Mouse (Mus musculus) ES-Bruce4 (cell line): ENCODE results near the gene Khk. TPM values are rescaled to one million over a fixed set of nuclear protein-coding genes. Genes with fewer than 3 reads are reported as not detected.
"Not testable (repeated sequence)": the region's sequence is repeated elsewhere in the genome, so short reads cannot be mapped to it uniquely, and the experiment has no call there.

Experiments used
- H3K27ac ChIP-seq: 2 replicates; pipeline ENCODE4 v1.5.1; 2012; ENCODE audit warnings: low read length, inconsistent platforms; ENCODE audit not compliant: insufficient read depth
- H3K27me3 ChIP-seq: 2 replicates; pipeline ENCODE4 v1.6.1; 2012; ENCODE audit warnings: mild to moderate bottlenecking, low read length, inconsistent platforms; ENCODE audit not compliant: control insufficient read depth, poor library complexity, insufficient read depth, severe bottlenecking
- H3K36me3 ChIP-seq: 2 replicates; pipeline ENCODE4 v1.6.1; 2012; ENCODE audit warnings: inconsistent platforms, mild to moderate bottlenecking, low read length, moderate library complexity; ENCODE audit not compliant: control insufficient read depth, poor library complexity, insufficient read depth, severe bottlenecking
- H3K4me1 ChIP-seq: one replicate; pipeline ENCODE4 v1.8.1; 2011; ENCODE audit warnings: low read length; ENCODE audit not compliant: control insufficient read depth, insufficient read depth
- H3K4me3 ChIP-seq: 2 replicates; pipeline ENCODE4 v1.5.1; 2011; ENCODE audit warnings: low read depth, mild to moderate bottlenecking, low read length
- H3K9ac ChIP-seq: 2 replicates; pipeline ENCODE4 v1.6.1; 2012; ENCODE audit warnings: low read depth, mild to moderate bottlenecking, inconsistent platforms; ENCODE audit not compliant: poor library complexity, severe bottlenecking
- H3K9me3 ChIP-seq: replicated peaks from 2 replicates; pipeline ENCODE4 v1.6.1; 2012; ENCODE audit warnings: mild to moderate bottlenecking, low read length, inconsistent platforms; ENCODE audit not compliant: control insufficient read depth, poor library complexity, insufficient read depth, severe bottlenecking
- CTCF ChIP-seq: IDR thresholded peaks from one replicate; pipeline ENCODE4 v1.8.1; 2011; ENCODE audit warnings: low read depth, low read length
- EP300 ChIP-seq: IDR thresholded peaks from 2 replicates; pipeline ENCODE4 v1.6.1; 2011; ENCODE audit warnings: low read depth, low read length; ENCODE audit not compliant: insufficient read depth
- POLR2A ChIP-seq: IDR thresholded peaks from one replicate; pipeline ENCODE4 v1.8.1; 2011; ENCODE audit warnings: low read length; ENCODE audit not compliant: insufficient read depth
- polyA plus RNA-seq: library from polyadenylated mRNA; stranded (reverse); fragments of >200 nt; gene quantifications from 2 replicates; pipeline ENCODE4 v1.2.4, GENCODE M21; 2011; ENCODE audit warnings: low read depth; ENCODE audit not compliant: missing spikeins, insufficient read depth, insufficient read length

Khk gene
- 12.9 and 14.0 TPM in 2 replicates for polyA plus RNA-seq

DNA sequence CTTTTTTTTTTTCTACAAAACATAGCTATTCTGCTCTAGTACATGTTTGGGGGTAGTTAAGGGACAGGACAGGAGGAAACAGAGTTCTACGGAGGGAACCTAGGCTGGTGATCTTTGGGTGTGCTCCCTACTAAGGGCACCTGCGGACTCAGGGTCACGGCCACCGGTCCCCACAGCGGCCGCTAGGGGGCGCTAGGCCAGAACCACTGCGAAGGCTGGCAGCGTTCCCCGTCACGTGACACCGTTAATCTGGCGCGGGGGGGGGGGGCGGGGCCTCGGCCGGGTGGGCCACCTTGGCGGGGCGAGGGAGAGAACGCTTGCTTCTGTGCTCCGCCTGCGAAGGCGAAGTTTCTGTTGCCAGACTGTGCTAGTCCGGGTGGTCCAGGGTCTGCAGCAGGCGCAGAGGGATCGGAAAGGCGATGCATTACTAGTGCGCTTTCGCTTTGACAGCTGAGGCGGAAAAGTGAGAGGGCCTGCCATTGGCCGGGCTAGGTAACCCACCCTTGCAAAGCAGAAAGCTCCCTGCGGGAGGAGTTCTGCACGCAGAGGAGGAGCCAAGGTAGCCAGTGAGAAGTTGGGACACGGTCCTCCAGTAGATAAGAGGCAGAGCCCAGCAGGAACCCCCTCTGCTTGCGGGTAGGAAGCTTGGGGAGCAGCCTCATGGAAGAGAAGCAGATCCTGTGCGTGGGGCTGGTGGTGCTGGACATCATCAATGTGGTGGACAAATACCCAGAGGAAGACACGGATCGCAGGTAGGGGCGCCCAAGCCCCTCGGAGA is at the start of gene Khk:
Gene Khk, plus strand, starts transcription at position 176 of the 778 bp plus-strand sequence.
- H3K36me3 ChIP-seq: no peaks in the 10 kb centered on the region
- no peak within 1 kb of the TSS for H3K27ac ChIP-seq
- H3K4me3 ChIP-seq: peak within 1 kb of the TSS; percentile 80
- H3K9me3 ChIP-seq: no peaks in the 10 kb centered on the region
- peak within 1 kb of the TSS; percentile 62 for H3K9ac ChIP-seq
- H3K27me3 ChIP-seq: no peaks in the 10 kb centered on the region
- H3K4me1 ChIP-seq: peaks cover 4% of the 10 kb centered on the region
- TF ChIP-seq POLR2A: peak; percentile 64
- 0 out of 2 replicates have a peak, but pooled peaks have one; percentile 5 for TF ChIP-seq EP300
- peak; percentile 86 for TF ChIP-seq CTCF

DNA sequence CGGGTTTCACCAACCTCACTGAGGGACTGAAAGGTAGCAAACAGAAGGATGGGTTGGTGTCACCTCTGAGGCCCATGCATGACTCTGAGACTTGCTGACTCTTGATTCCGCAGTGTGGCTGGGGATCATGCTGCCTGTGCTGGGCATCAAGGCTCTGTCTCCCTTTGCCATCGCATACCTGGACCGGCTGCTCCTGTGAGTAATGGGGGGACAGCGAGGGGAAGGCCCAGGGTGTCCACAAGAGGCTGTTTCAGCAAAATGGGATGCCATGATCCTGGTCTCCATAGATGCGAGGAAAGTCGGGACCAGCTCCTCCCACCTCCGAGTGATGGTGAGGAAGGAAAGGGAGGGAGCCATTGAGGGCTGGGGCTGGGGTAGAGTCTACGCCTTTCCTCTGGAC is 48.7 kb upstream of the Khk start:
- no peaks in the 10 kb centered on the region for H3K4me1 ChIP-seq
- no peak overlapping the region for H3K4me3 ChIP-seq
- no peaks in the 10 kb centered on the region for H3K9me3 ChIP-seq
- no peak overlapping the region for H3K27ac ChIP-seq
- TF ChIP-seq CTCF: no peak
- TF ChIP-seq EP300: no peak
- no peak for TF ChIP-seq POLR2A
- no peaks in the 10 kb centered on the region for H3K27me3 ChIP-seq
- peaks cover 28% of the 10 kb centered on the region for H3K36me3 ChIP-seq
- no peak overlapping the region for H3K9ac ChIP-seq

DNA sequence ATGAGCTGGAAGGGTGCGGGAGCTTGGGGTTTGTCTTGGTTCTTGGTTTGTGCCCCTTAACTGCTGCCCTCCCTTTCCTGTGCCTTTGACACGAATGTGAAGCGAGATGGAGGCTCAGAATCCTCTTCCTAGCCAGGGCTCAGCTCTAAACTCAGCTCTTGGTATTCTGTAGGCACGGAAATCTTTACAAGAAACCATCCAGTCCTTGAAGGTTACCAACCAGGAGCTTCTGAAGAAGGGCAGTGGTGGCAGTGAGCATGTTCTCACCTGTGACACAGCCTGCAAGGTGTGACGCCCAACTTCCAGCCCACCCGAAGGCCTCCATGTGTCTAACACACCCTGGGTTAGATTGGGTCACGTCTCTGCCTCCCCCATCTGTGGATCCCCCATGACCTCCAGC is 46.9 kb upstream of the Khk start:
- Histone ChIP-seq H3K9ac (no peak overlapping the region), H3K4me3 (no peak overlapping the region), H3K4me1 (no peaks in the 10 kb centered on the region), H3K36me3 (peaks cover 28% of the 10 kb centered on the region), H3K27ac (no peak overlapping the region), H3K9me3 (no peaks in the 10 kb centered on the region), H3K27me3 (no peaks in the 10 kb centered on the region)
- no peak for TF ChIP-seq POLR2A
- TF ChIP-seq EP300: no peak
- no peak for TF ChIP-seq CTCF

DNA sequence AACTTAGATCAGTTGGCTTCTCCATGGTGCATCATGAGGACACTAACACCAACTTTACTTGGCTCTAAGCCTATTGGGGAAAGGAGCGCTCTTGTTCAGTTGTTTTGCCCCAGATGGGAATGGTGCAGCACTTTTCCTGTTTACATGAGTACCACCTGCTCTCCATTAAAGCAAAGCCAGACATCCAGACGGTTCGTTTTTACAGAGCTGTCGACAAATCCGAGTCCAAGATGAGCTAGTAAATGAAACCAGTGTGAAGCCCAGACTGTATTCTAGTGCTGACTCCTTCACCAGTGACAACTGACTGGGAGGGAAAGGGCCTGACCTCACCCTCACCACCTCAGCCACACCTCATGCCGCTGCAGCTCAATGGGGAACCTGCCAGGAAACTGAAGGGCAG is 42.6 kb upstream of the Khk start:
- TF ChIP-seq CTCF (no peak), EP300 (0 out of 2 replicates have a peak, but pooled peaks have one; percentile 14)
- H3K27me3 ChIP-seq: no peaks in the 10 kb centered on the region

DNA sequence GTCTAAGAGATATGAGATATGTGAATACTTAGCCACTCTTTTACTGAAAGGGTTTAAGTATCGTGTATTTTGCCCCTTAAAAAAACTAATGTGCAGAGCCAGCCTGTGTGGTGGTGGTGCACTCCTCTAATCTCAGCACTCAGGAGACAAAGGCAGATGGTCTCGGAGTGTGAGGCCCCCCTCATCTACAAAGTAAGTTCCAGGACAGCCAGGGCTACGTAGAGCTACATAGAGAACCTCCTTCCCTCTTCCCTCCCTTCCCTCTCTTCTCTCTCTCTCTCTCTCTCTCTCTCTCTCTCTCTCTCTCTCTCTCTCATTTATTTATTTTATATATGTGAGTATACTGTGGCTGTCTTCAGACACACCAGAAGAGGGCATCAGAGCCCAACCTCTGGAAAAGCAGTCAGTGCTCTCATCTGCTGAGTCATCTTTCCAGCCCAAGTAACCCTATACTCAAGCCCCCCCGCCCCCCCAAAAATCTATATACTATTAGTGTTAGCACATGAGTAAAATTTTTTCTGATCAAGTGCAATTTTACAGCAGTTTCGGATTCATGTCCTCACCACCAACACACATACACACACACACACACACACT is 41.8 kb upstream of the Khk start:
- Histone ChIP-seq H3K9ac (no peak overlapping the region), H3K36me3 (peaks cover 7% of the 10 kb centered on the region), H3K9me3 (no peaks in the 10 kb centered on the region), H3K27ac (peak overlapping the region; percentile 54), H3K4me1 (no peaks in the 10 kb centered on the region), H3K4me3 (no peak overlapping the region), H3K27me3 (no peaks in the 10 kb centered on the region)
- no peak for TF ChIP-seq CTCF
- TF ChIP-seq EP300: no peak
- no peak for TF ChIP-seq POLR2A

More for the DNA sequence above, 42.6 kb upstream of the Khk start:
- H3K4me3 ChIP-seq: no peak overlapping the region
- no peaks in the 10 kb centered on the region for H3K9me3 ChIP-seq
- H3K27ac ChIP-seq: peak overlapping the region; percentile 58
- peaks cover 8% of the 10 kb centered on the region for H3K36me3 ChIP-seq
- no peaks in the 10 kb centered on the region for H3K4me1 ChIP-seq
- no peak overlapping the region for H3K9ac ChIP-seq

DNA sequence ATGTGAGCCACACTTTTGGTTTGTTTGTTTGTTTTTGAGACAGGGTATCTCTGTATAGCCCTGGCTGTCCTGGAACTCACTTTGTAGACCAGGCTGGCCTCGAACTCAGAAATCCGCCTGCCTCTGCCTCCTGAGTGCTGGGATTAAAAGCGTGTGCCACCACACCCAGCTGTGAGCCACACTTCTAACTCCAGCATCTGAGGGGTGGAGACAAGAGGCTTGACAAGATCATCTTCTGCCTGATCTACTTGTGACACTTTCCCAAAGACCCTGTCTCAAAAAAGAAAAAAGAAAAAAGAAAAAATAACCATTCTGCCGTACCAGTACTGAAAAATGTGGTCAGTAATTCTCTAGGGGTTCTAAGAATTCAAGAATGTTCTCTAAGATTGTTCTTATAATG is 39.4 kb upstream of the Khk start:
- not testable (repeated sequence) for H3K27me3 ChIP-seq, H3K9me3 ChIP-seq, H3K36me3 ChIP-seq, H3K4me1 ChIP-seq, H3K9ac ChIP-seq, H3K27ac ChIP-seq, H3K4me3 ChIP-seq
